Mouse (Mus musculus) embryonic facial prominence, embryonic 10.5 days (tissue): ENCODE data around the gene Gns. TPM values are rescaled to one million over a fixed set of nuclear protein-coding genes. Genes with fewer than 3 reads are reported as not detected.
A peak's percentile ranks its signal among the peaks of the same experiment; 100 is the strongest.

Experiments used
- DNase-seq: peaks from one replicate; pipeline ENCODE4 v3.0.0-alpha.2; 2017; ENCODE audit warnings: low spot score
- H3K27ac ChIP-seq: fragments of 300-500 bp; sonication (generic); replicated peaks from 2 replicates; pipeline ENCODE4 v1.5.1; 2016; ENCODE audit warnings: mild to moderate bottlenecking
- H3K27me3 ChIP-seq: fragments of 300-500 bp; sonication (generic); replicated peaks from 2 replicates; pipeline ENCODE4 v1.6.1; 2016; ENCODE audit warnings: low read depth, mild to moderate bottlenecking; ENCODE audit not compliant: poor library complexity, severe bottlenecking
- H3K36me3 ChIP-seq: fragments of 300-500 bp; sonication (generic); replicated peaks from 2 replicates; pipeline ENCODE4 v1.6.1; 2016; ENCODE audit warnings: mild to moderate bottlenecking, moderate library complexity
- H3K4me1 ChIP-seq: fragments of 300-500 bp; sonication (generic); 2 replicates; pipeline ENCODE4 v1.6.1; 2016
- H3K4me3 ChIP-seq: fragments of 300-500 bp; sonication (generic); 2 replicates; pipeline ENCODE4 v1.5.1; 2016; ENCODE audit warnings: mild to moderate bottlenecking, moderate library complexity
- H3K9me3 ChIP-seq: fragments of 300-500 bp; sonication (generic); 2 replicates; pipeline ENCODE4 v1.6.1; 2016; ENCODE audit warnings: mild to moderate bottlenecking
- WGBS: fragments of 180-500 bp; shearing (Covaris S2); methylation state at CpG from one replicate; pipeline ENCODE4 v1.1.7; 2016; 5-methylcytosine and 5-hydroxymethylcytosine counted together
- polyA plus RNA-seq: library from polyadenylated mRNA; unstranded; fragments of >200 nt; fragmentation: Nextera tagmentation; extraction: Ambion mirVana; gene quantifications from 2 replicates; pipeline ENCODE4 v1.2.1, GENCODE M21; 2016

Gns gene
- polyA plus RNA-seq, 1 experiment from 2014 or later: 40.0 TPM

GRCm38 (mm10) chr10:121428011-121428711 lies 63.3 kb downstream of the Gns start:
- peak overlapping the region; percentile 72 for H3K27ac ChIP-seq
- no peaks in the 10 kb centered on the region for H3K9me3 ChIP-seq
- H3K4me3 ChIP-seq: no peak overlapping the region
- no peaks in the 10 kb centered on the region for H3K27me3 ChIP-seq
- 85% methylated on average over 15 of the region's 15 CpGs for WGBS
- H3K4me1 ChIP-seq: peaks cover 88% of the 10 kb centered on the region
- DNase-seq: no peak
- H3K36me3 ChIP-seq: 0 out of 2 replicates have a peak, but pooled peaks cover 2% of the 10 kb centered on the region

DNA sequence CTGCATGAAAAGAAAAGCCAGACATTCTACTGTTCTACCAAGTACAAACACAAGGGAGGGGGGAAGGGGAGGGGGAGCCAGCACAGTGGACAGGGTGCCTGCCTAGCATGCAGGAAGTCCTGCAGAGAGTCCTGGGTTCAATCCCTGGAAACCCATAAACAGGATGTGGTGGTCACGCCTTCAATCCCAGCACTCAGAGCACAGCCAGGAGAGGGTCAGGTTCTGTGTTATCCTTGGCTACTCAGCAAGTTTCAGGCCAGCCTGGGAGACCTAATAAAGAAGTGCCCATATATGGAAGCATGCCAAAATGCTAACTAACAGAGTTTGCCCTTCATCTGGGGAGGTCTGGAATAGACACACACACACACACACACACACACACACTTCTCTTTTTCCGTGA lies 64.2 kb downstream of the Gns start:
- 0 out of 2 replicates have a peak, but pooled peaks cover 2% of the 10 kb centered on the region for H3K36me3 ChIP-seq

DNA sequence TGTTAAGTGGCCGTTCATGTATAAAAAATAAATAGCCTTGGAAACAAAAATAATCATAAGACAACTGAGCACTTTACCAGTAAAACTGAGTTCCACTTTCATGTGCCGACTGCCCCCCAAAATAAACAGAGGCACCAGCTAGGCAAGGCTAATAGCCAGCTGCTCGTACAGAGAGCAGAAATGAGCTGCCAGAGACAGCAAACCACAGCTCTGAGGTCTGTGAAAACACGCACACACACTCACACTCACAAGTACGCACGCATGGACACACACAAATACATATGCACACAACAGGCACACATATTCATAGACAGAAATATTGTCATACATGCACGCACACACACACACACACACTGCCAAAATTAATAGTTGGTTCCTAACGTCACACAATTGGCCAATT lies 64.7 kb downstream of the Gns start:
- Histone ChIP-seq H3K4me1 (peaks cover 86% of the 10 kb centered on the region), H3K9me3 (no peaks in the 10 kb centered on the region), H3K27ac (peak overlapping the region; percentile 85), H3K36me3 (0 out of 2 replicates have a peak, but pooled peaks cover 2% of the 10 kb centered on the region), H3K4me3 (peak overlapping the region; percentile 37; the same call in 1 of the 2 replicates), H3K27me3 (no peaks in the 10 kb centered on the region)
- DNase-seq: no peak
- 53% methylated on average over 8 of the region's 8 CpGs for WGBS

More for the DNA sequence above, 64.2 kb downstream of the Gns start:
- peaks cover 83% of the 10 kb centered on the region for H3K4me1 ChIP-seq
- H3K4me3 ChIP-seq: no peak overlapping the region
- 35% methylated on average over 2 of the region's 2 CpGs for WGBS
- DNase-seq: peak; percentile 59
- H3K9me3 ChIP-seq: no peaks in the 10 kb centered on the region
- no peaks in the 10 kb centered on the region for H3K27me3 ChIP-seq
- peak overlapping the region; percentile 85 for H3K27ac ChIP-seq

- H3K4me3 ChIP-seq: peak overlapping the region; percentile 37
- peaks cover 91% of the 10 kb centered on the region for H3K4me1 ChIP-seq
- peak; percentile 57 for DNase-seq
- 0 out of 2 replicates have a peak, but pooled peaks cover under 1% of the 10 kb centered on the region for H3K36me3 ChIP-seq
- no peaks in the 10 kb centered on the region for H3K27me3 ChIP-seq
- 18% methylated on average over 14 of the region's 14 CpGs for WGBS
- H3K27ac ChIP-seq: peak overlapping the region; percentile 85
- no peaks in the 10 kb centered on the region for H3K9me3 ChIP-seq
These were observed 65.2 kb downstream of the Gns start for GRCm38 (mm10) chr10:121429981-121430682.

DNA sequence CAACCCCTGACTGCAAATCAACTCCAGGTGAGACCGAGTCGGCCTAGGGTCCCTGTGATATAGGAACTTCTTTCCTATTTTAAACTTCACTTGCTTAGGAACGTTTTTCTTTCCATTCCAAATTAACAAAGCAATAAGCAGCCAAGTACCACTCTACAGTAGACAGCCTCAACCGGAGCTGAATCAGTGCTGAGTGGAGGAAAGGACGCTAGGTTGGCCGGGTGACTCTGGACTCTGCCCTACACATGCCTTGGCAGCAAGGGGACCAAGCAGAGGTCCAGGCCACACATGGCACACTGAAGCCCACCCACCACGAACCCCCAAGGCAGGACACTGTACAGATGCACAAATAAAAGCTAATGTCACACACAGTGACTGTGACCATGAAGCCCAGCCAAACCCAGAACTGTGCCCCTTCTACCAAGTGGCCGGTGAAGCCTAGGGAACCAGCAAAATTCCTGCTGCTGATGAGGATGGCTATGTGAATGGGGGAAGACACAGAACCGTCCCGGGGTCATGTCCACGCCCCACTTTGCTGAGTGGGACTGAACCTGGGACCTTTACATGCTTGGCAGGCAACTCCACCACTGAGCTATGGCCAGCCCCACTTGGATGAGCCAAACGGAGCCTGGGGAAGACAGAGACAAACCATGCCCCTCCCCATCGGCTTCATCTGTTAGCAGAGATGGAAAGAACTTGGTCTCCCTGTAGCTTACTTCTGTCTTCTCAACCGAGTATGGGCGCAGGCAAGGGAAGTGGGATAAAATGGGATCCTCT lies 66.1 kb downstream of the Gns start:
- WGBS: 67% methylated on average over 15 of the region's 15 CpGs
- Histone ChIP-seq H3K27ac (peak overlapping the region; percentile 85), H3K4me1 (peaks cover 92% of the 10 kb centered on the region), H3K36me3 (no peaks in the 10 kb centered on the region), H3K27me3 (no peaks in the 10 kb centered on the region), H3K4me3 (peak overlapping the region; percentile 37; the same call in 1 of the 2 replicates), H3K9me3 (no peaks in the 10 kb centered on the region)
- no peak for DNase-seq

GRCm38 (mm10) chr10:121432041-121432634 lies 67.2 kb downstream of the Gns start:
- Histone ChIP-seq H3K4me3 (no peak overlapping the region), H3K9me3 (no peaks in the 10 kb centered on the region), H3K27me3 (no peaks in the 10 kb centered on the region), H3K27ac (peak overlapping the region; percentile 67), H3K4me1 (peaks cover 95% of the 10 kb centered on the region), H3K36me3 (no peaks in the 10 kb centered on the region)
- 63% methylated on average over 12 of the region's 12 CpGs for WGBS
- no peak for DNase-seq

DNA sequence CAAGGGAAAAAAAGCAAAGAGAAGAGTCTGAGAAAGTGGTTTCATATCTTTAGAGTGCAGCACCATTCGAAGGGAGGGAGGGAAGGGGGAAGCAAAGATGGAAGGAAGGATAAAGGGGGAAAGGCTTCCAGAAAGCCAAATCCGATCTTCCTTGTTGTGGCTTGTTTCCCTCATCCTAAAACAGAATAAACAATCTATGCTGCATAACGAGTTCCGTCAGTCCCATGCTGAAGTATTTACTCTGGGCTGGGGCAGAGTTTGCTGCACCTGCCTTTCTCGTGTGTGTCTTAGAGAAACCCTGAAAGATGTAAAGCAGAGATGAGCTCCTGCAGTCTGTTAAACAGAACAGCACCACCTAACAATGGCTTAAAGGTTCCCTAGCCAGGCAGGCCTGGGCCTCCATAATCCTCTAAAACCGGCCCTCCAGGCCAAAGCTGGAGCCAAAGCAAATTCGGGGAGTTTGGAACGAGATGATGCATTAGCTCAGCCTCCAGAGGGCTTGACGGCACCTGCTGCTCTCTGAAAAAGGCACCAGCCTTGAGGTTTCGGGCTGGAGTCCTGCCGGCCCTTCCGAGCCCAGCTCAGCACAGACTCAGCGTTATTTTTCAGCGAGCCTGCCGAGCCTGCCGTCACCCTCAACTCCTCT lies 67.9 kb downstream of the Gns start:
- WGBS: 33% methylated on average over 16 of the region's 16 CpGs
- H3K4me3 ChIP-seq: no peak overlapping the region
- H3K36me3 ChIP-seq: no peaks in the 10 kb centered on the region
- no peaks in the 10 kb centered on the region for H3K27me3 ChIP-seq
- no peak for DNase-seq
- H3K27ac ChIP-seq: peak overlapping the region; percentile 67
- H3K9me3 ChIP-seq: no peaks in the 10 kb centered on the region
- H3K4me1 ChIP-seq: peaks cover 93% of the 10 kb centered on the region

DNA sequence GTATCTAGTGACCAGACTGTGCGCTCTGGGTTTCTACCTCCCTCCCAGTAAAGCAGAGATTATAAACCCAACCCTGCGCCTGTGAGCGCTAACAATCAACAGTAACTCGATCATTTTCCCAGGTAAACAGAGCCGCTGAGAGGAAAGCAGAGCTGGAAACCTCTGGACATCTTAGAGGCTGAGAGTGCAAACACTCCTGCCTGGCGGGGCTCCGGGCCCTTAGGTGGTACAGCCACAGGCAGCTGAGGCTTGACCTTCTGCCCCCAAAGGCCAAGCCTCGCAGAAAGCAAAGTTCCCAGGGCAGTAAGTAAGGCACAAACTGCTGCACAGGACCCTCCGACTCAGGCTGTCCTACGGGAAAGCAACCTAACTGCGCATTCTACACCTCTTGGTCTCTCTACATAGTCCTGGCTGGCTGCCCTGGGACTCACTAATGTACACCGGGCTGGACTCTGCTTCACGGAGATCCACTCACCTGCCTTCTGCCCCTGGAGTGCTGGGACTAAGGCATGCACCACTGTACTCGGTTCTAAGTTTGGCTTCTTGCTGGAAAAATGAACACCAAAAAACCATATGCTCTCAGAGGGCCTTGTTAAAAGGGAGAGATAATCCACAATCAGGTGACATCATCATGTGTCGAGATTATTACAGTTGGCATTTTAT lies 69.7 kb downstream of the Gns start:
- no peak for DNase-seq
- H3K36me3 ChIP-seq: no peaks in the 10 kb centered on the region
- peaks cover 82% of the 10 kb centered on the region for H3K4me1 ChIP-seq
- H3K9me3 ChIP-seq: no peaks in the 10 kb centered on the region
- 53% methylated on average over 15 of the region's 15 CpGs for WGBS
- H3K27me3 ChIP-seq: no peaks in the 10 kb centered on the region
- no peak overlapping the region for H3K4me3 ChIP-seq
- peak overlapping the region; percentile 58 for H3K27ac ChIP-seq

GRCm38 (mm10) chr10:121435546-121436257 lies 70.8 kb downstream of the Gns start:
- peak; percentile 64 for DNase-seq
- Histone ChIP-seq H3K36me3 (no peaks in the 10 kb centered on the region), H3K4me3 (peak overlapping the region; percentile 28; the same call in 1 of the 2 replicates), H3K4me1 (peaks cover 78% of the 10 kb centered on the region), H3K27ac (peak overlapping the region; percentile 80), H3K27me3 (no peaks in the 10 kb centered on the region), H3K9me3 (no peaks in the 10 kb centered on the region)
- 39% methylated on average over 28 of the region's 28 CpGs for WGBS

GRCm38 (mm10) chr10:121436258-121436645 lies 71.4 kb downstream of the Gns start:
- Histone ChIP-seq H3K4me3 (peak overlapping the region; percentile 28; the same call in 1 of the 2 replicates), H3K4me1 (peaks cover 77% of the 10 kb centered on the region), H3K27me3 (no peaks in the 10 kb centered on the region), H3K27ac (peak overlapping the region; percentile 80), H3K36me3 (no peaks in the 10 kb centered on the region), H3K9me3 (no peaks in the 10 kb centered on the region)
- peak; percentile 74 for DNase-seq
- 26% methylated on average over 8 of the region's 8 CpGs for WGBS

DNA sequence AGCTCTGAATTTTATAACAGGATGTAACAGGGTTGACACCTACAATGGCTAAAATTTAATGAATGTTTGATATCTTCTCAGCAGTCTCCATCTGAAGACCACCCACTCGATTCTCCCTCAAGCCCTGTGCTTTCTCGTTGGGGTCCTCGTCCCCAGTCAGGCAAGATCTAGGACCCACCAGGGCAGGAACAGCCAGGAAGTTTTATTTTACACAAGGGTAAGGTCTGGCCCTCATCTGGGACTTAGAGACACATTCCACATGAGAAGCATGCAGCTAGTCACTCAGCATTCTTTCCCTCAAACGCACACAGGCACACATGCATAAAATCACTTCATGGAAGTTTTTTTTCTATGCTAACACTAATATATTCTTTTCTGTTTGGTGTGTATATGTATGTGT lies 71.8 kb downstream of the Gns start:
- 43% methylated on average over 4 of the region's 4 CpGs for WGBS
- Histone ChIP-seq H3K4me3 (peak overlapping the region; percentile 28; the same call in 1 of the 2 replicates), H3K9me3 (no peaks in the 10 kb centered on the region), H3K36me3 (no peaks in the 10 kb centered on the region), H3K27ac (peak overlapping the region; percentile 80), H3K27me3 (no peaks in the 10 kb centered on the region), H3K4me1 (peaks cover 77% of the 10 kb centered on the region)
- no peak for DNase-seq
